Mouse (Mus musculus): ENCODE results near the gene Sf3b1.
"Not testable (repeated sequence)": the region's sequence is repeated elsewhere in the genome, so short reads cannot be mapped to it uniquely, and the experiment has no call there.

The Sf3b1 gene

DNA sequence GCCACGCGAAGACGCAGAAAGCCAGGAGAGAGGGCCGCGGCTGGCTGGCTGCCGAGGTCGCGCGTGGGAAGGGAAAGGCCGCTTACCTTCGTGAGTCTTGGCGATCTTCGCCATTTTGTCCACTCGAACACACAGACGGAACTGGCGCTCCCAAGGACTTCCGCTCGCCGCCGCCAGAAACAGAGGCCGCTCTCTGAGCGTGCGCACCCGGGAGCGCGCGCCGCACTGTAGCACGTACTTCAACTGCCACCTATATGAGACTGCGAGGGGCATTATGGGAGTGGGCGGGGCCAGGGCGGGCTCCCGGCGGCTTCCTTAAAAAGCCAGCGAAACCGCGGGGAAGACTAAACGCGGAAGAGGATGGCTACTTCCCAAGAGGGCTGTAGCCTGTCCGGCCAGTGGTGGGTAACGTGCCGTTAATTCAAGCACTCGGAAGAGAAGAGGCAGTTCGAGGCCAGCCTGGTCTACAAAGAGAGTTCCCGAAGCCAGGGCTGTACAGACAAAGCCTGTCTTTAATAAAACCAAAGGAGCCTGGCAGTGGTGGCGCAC is at the start of gene Sf3b1:
Gene Sf3b1 (minus strand): TSS at position 229 of the 549 bp plus-strand sequence.
- in situ Hi-C loops (cut with MseI, MboI), result no loop called here

DNA sequence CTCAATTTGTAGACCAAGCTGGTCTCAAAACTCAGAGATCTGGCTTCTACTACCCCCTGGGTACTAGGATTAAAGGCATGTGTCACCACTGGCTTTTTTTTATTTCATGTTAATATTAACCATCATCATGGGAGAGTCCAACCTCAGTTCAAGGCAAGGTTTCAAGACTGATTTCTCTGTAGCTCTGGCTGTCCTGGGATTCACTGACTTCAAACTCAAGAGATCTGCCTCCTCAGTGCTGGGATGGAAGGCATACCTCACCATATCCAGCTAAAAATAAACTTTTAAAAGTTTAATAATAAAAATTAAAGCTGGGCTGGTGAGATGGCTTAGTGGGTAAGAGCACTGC is 49.1 kb upstream of the Sf3b1 start:
- in situ Hi-C loops (cut with MseI, MboI), result no loop called here

DNA sequence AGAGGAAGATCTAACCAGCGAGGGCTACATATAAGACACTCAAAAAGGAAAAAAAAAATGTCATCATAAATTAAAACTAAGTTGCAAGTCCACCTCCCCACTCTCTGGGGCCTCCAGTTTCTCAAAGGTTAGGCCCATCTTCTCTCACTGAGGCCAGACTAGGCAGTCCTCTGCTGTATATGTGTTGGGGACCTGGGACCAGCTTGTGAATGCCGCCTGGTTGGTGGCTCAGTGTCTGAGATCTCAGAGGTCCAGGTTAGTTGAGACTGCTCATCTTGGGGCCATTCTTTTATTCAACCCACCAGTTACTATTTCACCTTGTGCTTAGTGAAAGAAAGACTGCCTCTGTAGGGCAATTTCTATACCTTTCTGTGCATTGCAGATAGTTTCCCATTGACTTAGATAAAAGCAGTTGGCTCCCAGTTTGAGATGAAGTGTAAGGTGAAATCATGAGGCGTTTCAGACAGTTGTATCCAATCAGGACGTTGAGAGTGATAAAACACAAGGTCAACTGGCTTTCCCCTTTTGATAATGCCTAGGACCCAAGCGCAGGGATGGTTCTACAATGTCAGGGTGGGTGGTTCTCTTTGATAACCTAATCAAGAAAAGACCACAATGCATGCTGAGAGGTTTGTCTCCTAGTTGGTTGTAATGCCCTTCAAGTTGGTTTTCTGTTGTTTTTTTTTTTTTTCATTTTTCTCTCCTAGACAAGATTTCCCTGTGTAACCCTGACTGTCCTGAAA is 48.5 kb upstream of the Sf3b1 start:
- in situ Hi-C loops (cut with MseI, MboI), result no loop called here

DNA sequence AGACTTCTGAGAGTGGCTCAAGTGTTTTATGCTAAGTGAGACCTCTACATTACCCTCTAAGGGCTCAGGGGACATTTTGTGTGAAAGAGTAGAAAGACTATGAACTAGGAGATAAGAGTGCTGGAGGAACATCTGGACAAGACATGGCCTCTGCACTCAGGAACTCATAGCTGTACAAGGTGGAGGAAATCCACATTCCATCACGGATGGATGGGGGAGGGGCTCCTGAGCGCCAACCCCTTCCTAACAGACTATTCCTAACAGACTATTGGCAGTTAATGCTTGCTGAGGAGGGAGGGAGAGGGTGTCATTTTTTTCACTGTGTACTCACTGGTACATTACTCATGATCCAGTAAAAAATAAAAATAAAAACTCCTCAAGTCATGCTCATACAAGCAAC is 47.5 kb upstream of the Sf3b1 start:
- in situ Hi-C loops (cut with MseI, MboI), result no loop called here

DNA sequence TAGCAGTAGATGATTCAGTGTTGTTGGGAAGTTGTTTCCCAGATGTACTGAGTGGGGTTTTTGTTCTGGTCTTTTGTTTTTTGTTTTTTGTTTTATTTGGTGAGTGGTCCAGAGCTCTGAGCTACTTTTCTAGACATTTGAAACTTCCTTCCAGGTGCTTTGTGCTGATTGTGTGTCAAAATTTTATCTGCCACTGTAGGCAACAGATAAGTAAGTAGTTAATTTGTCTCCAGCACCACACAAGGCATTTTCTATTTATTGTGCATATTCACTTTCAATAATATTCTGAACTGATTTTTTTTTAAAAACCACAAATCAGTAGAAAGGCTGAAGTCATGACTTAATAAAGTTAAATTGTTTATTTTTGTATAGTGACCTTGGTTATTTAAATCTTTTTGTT is 45.0 kb upstream of the Sf3b1 start:
- in situ Hi-C loops (cut with MseI, MboI), result not testable (repeated sequence)

DNA sequence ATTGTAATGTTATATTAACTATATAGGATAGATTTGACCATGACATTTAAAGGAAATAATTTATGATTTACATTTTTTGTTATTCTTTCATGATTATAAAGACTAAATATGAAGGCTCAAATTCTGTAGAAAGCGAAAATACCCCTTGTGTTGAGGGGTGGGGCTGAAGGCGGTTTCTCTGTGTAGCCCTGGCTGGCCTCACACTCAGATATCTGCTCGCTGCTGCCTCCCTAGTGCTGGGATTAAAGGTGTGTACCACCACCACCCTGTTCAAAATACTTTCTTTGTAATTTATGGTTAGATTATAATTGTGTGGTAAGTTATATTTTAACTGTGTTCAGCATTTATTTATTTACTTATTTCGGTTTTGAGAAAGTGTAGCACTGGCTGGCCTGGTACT is 34.5 kb upstream of the Sf3b1 start:
- in situ Hi-C loops (cut with MseI, MboI), result no loop called here

DNA sequence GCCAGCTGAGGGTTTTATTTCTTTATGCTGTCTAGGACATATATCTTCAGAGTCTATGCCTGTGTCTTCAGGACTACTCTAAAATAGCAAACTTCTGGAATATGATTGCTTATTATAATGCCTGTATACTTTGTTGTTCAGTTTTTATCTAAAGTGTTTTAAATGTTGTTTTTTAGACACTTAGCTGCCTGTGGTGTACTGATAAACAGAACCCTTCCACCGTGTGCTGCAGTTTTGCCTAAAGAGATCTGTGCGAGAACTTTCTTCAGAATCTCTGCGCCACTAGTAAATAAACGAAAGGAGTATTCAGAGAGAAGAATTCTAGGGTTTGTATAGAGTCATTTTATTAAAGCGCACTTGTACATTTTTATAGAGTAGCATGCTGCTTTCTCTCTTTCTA is 33.8 kb upstream of the Sf3b1 start:
- in situ Hi-C loops (cut with MseI, MboI), result no loop called here

DNA sequence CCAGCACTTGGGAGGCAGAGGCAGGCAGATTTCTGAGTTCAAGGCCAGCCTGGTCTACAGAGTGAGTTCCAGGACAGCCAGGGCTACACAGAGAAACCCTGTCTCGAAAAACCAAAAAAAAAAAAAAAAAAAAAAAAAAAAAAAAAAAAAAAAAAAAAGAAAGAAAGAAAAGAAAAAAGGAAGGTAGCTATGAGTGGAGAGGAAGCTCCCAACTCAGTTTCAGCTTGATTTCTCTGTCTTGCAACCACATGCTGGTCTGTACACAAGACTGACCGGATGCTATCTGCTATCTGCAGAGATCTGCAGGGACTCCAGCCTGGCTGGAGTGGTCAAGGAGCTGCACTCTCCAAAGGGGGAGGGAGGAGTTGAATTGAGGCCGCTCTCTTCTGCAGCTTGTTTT is 31.1 kb upstream of the Sf3b1 start:
- in situ Hi-C loops (cut with MseI, MboI), result not testable (repeated sequence)

DNA sequence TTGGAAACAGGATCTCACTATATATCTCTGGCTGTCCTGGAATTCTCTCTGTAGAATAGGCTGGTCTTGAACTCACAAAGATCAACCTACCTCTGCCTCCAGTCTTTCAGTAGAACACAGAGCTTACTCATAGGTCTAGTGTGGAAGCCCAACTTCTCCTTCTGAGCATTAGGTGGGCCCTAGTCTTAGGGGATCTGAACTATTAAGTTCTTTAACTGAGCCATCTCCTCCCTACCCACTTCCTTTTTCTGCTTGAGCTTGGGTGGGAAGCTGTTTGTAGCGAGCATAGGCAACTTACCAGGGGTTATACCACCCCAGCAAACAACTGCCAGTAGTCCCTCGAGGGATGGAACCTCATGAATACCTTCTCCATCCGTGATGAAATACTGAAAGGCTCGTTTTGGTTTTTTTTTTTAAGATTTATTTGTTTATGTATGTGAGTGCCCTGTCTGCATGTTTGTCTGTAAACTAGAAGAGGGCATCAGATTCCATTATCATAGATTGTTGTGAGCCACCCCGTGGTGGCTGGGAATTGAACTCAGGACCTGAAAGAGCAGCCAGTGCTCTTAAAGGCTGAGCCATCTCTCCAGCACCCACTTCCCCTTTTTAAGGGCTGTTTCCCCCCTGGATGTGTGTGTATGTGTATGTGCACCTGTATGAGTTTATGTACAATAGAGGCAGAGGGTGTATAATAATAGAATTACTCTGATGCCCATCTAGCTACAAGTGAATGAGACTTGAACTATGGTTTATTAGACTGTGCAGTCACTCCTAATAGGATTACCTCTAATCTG is 28.2 kb upstream of the Sf3b1 start:
- in situ Hi-C loops (cut with MseI, MboI), result no loop called here

DNA sequence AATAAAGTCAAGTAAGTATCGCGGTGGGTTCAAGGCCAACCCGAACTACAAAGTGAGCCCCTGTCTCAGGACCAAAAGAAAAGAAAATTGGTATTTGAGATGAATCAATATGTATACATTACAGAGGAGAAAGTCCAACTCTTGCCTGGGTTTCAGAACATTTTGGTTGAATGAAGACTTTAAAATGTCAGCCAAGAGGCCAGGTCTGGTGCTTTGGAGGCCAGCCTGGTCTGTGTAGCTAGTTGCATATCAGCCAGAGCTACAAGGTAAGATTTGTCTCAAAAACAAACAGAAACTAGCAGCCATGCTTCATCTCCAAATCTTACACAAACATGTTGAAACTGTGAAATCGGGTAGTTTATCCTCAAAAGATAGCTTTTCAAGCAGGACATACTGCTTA is 26.3 kb upstream of the Sf3b1 start:
- in situ Hi-C loops (cut with MseI, MboI), result no loop called here

DNA sequence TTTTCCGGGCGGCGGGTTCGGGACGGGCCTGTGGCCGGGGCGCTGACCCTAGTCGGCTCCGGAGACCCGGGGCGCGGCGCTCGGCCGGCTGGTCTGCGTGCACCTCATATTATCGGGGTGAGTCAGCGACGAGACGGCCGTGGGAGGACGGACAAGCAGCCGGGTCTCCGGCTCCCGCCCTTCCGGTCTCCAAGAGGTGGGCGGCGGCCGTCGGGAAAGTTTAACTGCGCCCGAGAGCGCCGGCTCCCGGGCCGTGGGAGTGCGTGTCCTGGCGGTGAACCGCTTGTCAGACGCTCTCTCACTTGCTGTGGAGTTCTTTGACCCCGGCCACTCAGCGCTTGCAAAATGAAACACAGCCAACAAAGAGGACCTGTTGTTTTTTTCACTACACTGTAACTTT is 25.7 kb upstream of the Sf3b1 start:
- in situ Hi-C loops (cut with MseI, MboI), result no loop called here

DNA sequence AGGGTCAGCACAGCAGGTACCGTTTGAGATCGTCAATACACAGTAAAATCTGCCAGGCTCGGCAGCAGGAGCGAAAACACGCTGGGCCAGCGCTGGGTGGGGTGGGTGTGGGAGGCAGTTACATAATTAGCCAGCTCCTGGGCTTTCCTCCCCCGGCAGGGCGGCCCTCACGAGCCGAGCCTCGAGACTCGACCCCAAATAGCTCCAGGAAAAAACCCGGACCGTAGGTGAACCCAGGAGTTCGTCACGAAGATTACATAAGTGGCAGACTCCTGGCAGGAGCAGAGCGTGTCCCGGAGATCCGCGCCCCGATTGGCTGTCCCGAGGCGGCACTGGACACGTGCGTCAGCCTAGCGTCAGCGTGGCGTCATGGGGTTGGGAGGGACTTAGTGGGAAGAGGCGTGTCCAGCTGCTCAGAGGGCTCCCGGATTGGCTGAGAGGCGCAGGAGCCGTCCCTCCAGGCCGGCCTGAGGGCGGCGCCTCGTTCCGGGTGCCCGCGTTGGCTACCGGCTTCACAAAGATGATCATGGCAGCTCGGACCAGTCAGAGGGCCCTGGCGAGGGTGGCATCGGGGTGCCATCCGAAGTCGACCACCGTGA is 25.2 kb upstream of the Sf3b1 start, which contains the start of gene Coq10b:
Gene Coq10b (plus strand): TSS at position 416 of the 599 bp plus-strand sequence.
- in situ Hi-C loops (cut with MseI, MboI), result no loop called here

DNA sequence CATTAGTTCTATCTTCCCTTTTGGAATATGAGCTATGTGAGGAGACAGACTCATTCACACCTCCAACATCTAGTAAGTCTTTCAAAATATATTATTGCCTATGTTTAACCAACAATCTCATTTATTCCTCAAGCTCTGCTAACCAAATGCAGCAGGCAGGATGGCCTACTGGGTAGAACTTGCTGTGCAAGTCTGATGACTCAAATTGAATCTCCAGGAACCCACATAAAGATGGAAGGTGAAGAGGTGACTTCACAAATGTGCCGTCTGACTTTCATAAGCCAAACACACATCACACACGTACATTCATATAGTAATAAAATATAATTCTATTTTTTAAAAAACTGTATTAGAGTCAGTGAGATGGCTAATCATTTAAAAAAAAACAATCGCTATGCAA is 24.4 kb upstream of the Sf3b1 start:
- in situ Hi-C loops (cut with MseI, MboI), result no loop called here

DNA sequence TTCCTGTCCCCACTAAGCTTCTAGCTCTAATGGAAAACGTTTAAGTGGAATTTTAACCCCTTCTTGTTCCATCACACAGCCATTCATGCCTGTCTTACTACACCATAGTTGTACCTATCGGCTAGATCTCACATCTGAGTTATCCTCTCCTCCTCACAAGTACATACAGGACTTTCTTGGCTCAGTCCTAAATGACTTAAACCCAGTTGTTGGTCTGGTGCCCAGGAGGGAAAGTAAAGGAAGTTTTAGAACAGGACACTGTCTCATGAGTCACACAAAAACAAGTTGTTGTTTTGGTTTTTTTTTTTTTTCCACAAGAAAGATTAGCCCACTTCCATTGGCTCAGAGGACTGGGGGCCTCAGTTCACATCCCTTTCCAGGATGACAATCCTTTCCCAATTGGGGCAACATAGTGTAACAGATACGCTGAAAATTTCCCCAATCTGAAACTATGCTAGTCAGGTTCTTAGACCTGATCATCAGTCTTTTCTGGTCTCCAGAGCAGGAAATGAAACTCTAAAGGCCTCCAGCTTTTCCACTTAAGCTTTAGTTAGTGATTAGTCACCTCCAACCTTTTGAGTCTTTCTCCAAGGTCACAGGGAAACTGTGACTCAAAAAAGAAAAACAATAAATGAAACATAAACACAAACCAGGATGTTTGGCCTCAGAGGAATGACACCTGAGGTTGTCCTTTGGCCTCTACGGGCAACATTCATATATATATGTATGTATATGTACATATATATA is 21.7 kb upstream of the Sf3b1 start:
- in situ Hi-C loops (cut with MseI, MboI), result no loop called here

DNA sequence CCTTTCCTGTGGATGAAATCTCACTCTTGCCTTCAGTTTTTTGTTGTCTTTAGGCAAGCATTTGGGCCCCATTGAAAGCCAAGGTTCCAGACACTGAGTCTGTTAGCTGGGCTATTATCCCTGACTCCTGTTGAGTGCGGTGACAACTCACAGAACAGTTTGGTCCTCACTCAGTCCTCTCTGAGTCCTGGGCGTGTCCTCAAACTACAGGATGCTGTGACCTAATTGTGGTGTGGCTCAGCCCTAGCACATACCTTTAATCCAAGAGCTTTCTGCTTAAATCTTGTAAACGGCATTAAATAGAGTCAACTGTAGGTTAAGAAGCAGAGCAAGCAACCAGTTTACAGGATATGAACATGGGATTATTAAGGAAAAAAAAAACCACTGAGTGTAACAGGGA is 15.9 kb upstream of the Sf3b1 start:
- in situ Hi-C loops (cut with MseI, MboI), result no loop called here

DNA sequence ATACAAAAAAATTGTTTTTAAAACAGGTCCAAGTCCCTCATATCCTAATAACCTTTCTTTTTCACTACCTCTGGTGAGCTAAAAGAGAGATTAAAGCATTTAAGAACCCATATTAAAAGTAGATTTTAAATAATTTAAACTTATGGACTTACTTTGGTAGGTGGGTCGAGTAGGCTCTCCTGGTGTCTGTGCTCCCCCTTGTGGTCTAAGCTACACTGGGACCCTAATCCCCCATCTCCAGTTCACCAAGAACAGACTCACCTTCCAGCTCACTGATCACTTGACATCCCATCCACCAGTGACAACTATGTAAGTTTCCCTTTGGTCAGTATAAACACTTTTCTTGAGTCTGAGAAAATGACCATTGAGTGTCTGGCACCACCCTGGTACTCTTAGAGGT is 15.0 kb upstream of the Sf3b1 start:
- in situ Hi-C loops (cut with MseI, MboI), result no loop called here

DNA sequence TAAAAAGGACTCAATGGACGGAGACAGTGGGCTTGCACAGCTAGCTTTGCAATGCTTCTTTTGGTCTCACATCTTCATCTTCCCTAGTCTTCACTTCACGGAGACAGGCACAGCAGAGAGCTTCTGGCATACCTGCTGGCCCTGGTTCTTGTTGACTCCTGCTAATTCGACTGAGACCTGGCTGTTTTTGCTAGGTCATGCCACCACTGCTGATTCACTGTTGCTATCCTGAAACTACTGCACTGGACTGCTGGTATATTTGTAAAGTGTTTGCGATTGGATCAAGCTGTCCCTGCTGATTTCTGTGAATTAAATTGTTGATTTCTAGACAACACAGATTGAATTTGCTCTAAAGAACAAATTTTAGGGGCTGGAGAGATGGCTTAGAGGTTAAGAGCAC is 14.4 kb upstream of the Sf3b1 start:
- in situ Hi-C loops (cut with MseI, MboI), result no loop called here

DNA sequence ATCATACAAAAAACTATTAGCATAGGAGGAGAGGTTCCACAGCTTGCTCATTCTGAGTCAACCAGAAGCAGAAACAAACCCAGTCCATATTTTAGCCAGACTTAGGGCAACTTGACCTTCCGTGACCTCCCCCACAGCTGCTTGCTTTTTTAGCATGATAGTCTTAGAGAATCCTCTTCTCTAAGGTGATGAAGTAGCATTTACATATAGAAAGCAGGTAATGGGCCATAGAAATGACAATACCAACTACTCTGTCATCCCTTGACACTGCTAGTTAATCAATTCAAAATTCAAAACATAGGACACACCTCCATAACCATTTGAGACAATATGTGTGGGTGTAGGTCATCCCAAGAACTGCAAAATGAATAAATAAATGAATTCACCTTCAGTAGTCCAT is 12.7 kb upstream of the Sf3b1 start:
- in situ Hi-C loops (cut with MseI, MboI), result no loop called here

DNA sequence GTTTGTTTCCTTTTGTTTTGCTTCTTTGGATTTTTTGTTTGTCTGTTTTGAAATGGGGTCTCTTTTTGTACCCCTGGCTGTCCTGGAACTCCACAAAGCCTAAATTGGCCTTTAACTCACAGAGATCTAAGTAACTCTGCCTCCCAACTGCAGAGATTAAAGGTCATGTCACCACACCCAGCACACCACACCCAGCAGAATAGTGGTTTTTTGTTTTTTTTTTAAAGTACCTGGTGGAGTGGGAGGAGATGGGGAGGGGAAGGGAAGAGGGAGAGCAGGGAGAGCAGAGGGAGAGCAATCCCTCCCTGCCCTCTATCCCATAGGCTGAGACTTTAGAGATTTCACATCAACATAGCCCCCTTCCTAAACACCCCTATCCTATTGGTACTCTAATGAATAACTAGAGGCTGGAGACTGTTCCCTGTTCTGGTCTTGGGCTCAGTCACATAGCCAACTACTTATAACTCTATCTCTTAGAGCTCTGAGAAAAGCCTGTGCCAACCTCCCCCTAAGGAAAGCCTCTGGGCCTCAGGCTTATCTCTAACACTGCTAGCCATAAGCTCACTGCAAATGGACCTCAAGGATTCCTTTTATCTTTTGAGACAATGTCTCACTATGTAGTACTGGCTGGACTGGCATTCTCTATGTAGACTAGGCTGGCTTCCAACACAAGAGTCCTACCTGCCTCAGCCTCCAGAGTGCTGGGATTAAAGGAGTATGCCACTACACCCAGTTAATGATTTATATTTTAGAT is 3.9 kb upstream of the Sf3b1 start:
- in situ Hi-C loops (cut with MseI, MboI), result no loop called here

DNA sequence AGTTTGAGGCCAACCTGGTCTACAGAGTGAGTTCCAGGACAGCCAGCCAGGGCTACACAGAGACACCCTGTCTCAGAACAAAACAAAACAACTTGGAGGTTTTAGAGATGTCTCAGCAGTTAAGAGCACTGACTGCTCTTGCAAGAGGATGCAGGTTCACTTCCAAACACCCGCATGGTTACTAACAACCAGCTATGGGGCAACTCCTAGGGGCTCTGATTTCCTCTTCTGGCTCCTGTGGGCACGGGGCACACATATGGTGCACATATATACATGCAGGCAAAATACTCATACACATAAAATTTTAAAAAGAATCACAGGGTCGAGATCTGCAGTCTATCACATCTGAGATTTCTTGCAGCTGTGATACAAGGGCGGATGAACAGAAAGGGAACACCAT is 2.2 kb upstream of the Sf3b1 start:
- in situ Hi-C loops (cut with MseI, MboI), result no loop called here

Measured in mouse trophoblast stem cell (cell line).